Mouse (Mus musculus) intestine, postnatal 0 days (tissue): ENCODE measurements around the gene Vgll1. TPM values are rescaled to one million over a fixed set of nuclear protein-coding genes. Genes with fewer than 3 reads are reported as not detected.

Experiments used
- ATAC-seq: fragments of 200-750 bp; cut with Nextera tagmentation; 2 replicates; pipeline ENCODE4 v1.8.0; 2017; ENCODE audit warnings: mild to moderate bottlenecking, moderate TSS enrichment, moderate library complexity
- H3K27ac ChIP-seq: fragments of 300-500 bp; sonication (generic); 2 replicates; pipeline ENCODE4 v1.5.1; 2014; ENCODE audit warnings: mild to moderate bottlenecking, low read depth, low read length, moderate library complexity
- H3K27me3 ChIP-seq: fragments of 300-500 bp; sonication (generic); replicated peaks from 2 replicates; pipeline ENCODE4 v1.6.1; 2014; ENCODE audit warnings: low read length, mixed read lengths; ENCODE audit not compliant: control insufficient read depth, insufficient read depth
- H3K36me3 ChIP-seq: fragments of 300-500 bp; sonication (generic); 2 replicates; pipeline ENCODE4 v1.6.1; 2014; ENCODE audit warnings: mild to moderate bottlenecking, moderate library complexity; ENCODE audit not compliant: control insufficient read depth, insufficient read depth
- H3K4me1 ChIP-seq: fragments of 300-500 bp; sonication (generic); replicated peaks from 2 replicates; pipeline ENCODE4 v1.6.1; 2014; ENCODE audit warnings: antibody characterized with exemption, low read length, mixed read lengths; ENCODE audit not compliant: control insufficient read depth, insufficient read depth
- H3K4me2 ChIP-seq: fragments of 300-500 bp; sonication (generic); replicated peaks from 2 replicates; pipeline ENCODE4 v1.6.1; 2014; ENCODE audit warnings: low read depth, mild to moderate bottlenecking, moderate library complexity
- H3K4me3 ChIP-seq: fragments of 300-500 bp; sonication (generic); 2 replicates; pipeline ENCODE4 v1.5.1; 2014; ENCODE audit warnings: low read depth, low read length
- H3K9ac ChIP-seq: fragments of 300-500 bp; sonication (generic); 2 replicates; pipeline ENCODE4 v1.6.1; 2014; ENCODE audit warnings: mild to moderate bottlenecking, low read depth, low read length
- H3K9me3 ChIP-seq: fragments of 300-500 bp; sonication (generic); 2 replicates; pipeline ENCODE4 v1.6.1; 2016; ENCODE audit warnings: mixed run types; ENCODE audit not compliant: control insufficient read depth
- CTCF ChIP-seq: sonication (generic); IDR thresholded peaks from 2 replicates; pipeline ENCODE4 v1.5.1; 2016; ENCODE audit warnings: low read depth, mild to moderate bottlenecking, control low read depth, antibody characterized with exemption, moderate library complexity
- WGBS: fragments of 180-500 bp; shearing (Covaris S2); extraction: QIAGEN DNeasy Blood & Tissue Kit; methylation state at CpG from one replicate; pipeline ENCODE4 v1.1.7; 2014; 5-methylcytosine and 5-hydroxymethylcytosine counted together
- polyA plus RNA-seq: library from polyadenylated mRNA; unstranded; fragments of >200 nt; fragmentation: Nextera tagmentation; extraction: Ambion mirVana; gene quantifications from 2 replicates; pipeline ENCODE4 v1.2.1, GENCODE M21; 2015

Gene Vgll1
- polyA plus RNA-seq, 1 experiment from 2014 or later = not detected

DNA sequence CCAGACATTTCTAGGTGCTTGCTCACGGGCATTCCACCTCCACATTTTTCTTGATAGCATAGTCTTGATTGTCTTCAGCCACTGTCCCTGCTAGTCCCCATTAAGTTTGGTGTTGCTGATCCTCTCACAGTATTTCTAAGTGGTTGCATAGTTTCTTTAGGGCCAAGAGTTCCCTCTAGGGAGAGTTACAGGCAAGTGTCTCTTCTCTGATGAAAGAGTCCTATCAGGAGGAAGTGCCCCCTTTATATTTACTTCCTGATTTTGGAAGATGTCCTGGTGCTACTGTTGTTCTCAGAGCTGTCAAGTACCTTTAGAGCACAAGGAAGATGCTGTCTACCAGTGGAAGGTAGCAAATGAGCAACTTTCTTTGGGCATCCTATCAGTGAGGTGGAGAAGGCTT, 65.6 kb downstream of the Vgll1 start:
- Histone ChIP-seq H3K9ac (no peak overlapping the region), H3K27me3 (no peaks in the 10 kb centered on the region), H3K27ac (no peak overlapping the region), H3K4me2 (no peak overlapping the region), H3K4me3 (no peak overlapping the region), H3K9me3 (no peaks in the 10 kb centered on the region), H3K4me1 (no peaks in the 10 kb centered on the region), H3K36me3 (no peaks in the 10 kb centered on the region)
- no peak for TF ChIP-seq CTCF
- no peak for ATAC-seq
- WGBS = 61% methylated on average over 1 of the region's 1 CpGs

Other genes with a start within 250 kb of the Vgll1 start
- 1.3 and 2.2 TPM in 2 replicates for gene Adgrg4, start 217.9 kb upstream of the Vgll1 start, polyA plus RNA-seq
- not detected in 2 replicates for gene Brs3, start 45.0 kb upstream of the Vgll1 start, polyA plus RNA-seq
- 32.9 and 35.6 TPM in 2 replicates for gene Htatsf1, start 34.5 kb upstream of the Vgll1 start, polyA plus RNA-seq
- not detected in 2 replicates for gene Cd40lg, start 124.0 kb downstream of the Vgll1 start, polyA plus RNA-seq